Mouse (Mus musculus): ENCODE measurements around the gene Hist1h1a. TPM values are rescaled to one million over a fixed set of nuclear protein-coding genes. Genes with fewer than 3 reads are reported as not detected.

Gene Hist1h1a
- polyA plus RNA-seq, 1 experiment from 2014 or later, result 0.60 TPM

DNA sequence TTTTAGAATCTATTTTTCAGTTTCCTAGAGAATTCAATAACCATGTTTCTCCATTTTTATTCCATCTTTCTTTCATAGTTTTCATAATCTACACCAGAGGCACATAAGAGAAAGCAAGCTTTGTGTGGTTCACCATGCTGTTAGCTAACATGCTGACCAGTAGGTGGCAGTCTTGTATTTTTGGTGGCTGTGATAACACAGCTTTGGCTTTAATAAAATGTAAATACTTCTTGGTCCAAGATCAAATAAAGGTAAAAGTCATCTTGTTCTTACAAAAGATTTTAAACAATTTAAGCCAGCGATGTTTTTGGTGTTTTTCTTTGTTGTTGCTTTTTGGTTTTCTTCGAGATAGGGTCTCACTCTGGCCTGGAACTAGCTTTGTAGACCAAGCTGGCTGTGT, 29.1 kb downstream of the Hist1h1a start:
- peak; percentile 88 for TF ChIP-seq CTCF (IDR thresholded peaks at IDR 0.05; ENCODE audit: low read depth)
- WGBS, result 36% methylated on average over 2 of the region's 2 CpGs
- Histone ChIP-seq H3K27me3 (replicated peaks; ENCODE audit: control insufficient read depth, insufficient read depth, low read length) (no peaks in the 10 kb centered on the region), H3K9ac (ENCODE audit: low read depth, low read length) (no peak overlapping the region), H3K4me3 (ENCODE audit: low read depth, low read length) (no peak overlapping the region), H3K36me3 (ENCODE audit: control insufficient read depth, insufficient read depth) (no peaks in the 10 kb centered on the region), H3K9me3 (ENCODE audit: control insufficient read depth) (no peaks in the 10 kb centered on the region), H3K4me1 (replicated peaks; ENCODE audit: control insufficient read depth, insufficient read depth, low read length) (no peaks in the 10 kb centered on the region), H3K4me2 (replicated peaks; ENCODE audit: low read depth) (no peak overlapping the region), H3K27ac (ENCODE audit: low read depth, low read length) (no peak overlapping the region)
- ATAC-seq, result no peak

DNA sequence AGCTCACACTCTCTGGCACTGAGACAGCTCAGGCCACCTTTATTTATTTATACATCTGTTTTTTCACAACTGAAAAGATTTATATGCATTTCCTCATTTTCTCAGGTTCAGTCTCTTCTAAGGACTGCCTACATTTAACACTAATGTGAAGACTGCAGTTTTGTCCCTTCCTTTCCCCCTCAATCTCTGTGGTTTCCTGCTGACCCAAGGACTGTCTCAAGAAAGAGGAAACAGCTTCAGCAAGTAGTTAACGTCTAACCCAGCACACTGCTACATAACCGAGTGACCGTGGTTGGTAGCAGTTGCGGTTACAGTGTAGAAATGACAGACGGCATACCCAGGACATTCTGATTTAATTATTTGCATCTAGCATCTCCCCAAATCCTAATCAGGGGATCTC, 35.9 kb downstream of the Hist1h1a start:
- no peak for TF ChIP-seq CTCF (IDR thresholded peaks at IDR 0.05; ENCODE audit: low read depth)
- ATAC-seq, result no peak
- no peak overlapping the region for H3K9ac ChIP-seq (ENCODE audit: low read depth, low read length)
- no peaks in the 10 kb centered on the region for H3K4me1 ChIP-seq (replicated peaks; ENCODE audit: control insufficient read depth, insufficient read depth, low read length)
- H3K4me2 ChIP-seq (replicated peaks; ENCODE audit: low read depth), result no peak overlapping the region
- no peak overlapping the region for H3K4me3 ChIP-seq (ENCODE audit: low read depth, low read length)
- no peaks in the 10 kb centered on the region for H3K27me3 ChIP-seq (replicated peaks; ENCODE audit: control insufficient read depth, insufficient read depth, low read length)
- H3K27ac ChIP-seq (ENCODE audit: low read depth, low read length), result no peak overlapping the region
- 69% methylated on average over 5 of the region's 5 CpGs for WGBS
- no peaks in the 10 kb centered on the region for H3K9me3 ChIP-seq (ENCODE audit: control insufficient read depth)
- no peaks in the 10 kb centered on the region for H3K36me3 ChIP-seq (ENCODE audit: control insufficient read depth, insufficient read depth)

DNA sequence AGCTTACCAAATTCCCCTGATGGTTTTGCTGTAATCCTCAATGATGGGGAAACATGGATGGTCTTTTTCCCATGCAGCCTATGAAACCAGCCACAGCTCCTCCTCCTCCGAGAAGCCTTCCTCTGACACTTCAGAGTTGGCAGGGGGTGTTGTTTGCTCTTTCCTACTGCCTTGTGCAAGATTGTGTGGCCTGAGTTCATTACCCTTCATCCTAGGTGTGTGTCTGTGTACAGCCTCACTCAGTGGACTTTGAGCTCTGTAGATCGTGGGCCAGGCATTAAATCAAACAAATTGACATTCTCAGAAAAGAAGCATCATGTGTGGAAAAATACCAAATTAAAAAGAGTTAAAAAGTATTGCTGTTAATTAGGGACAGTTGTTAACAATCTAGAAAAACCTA, 41.1 kb downstream of the Hist1h1a start:
- H3K27ac ChIP-seq (ENCODE audit: low read depth, low read length), result no peak overlapping the region
- ATAC-seq, result no peak
- no peak overlapping the region for H3K4me3 ChIP-seq (ENCODE audit: low read depth, low read length)
- H3K9ac ChIP-seq (ENCODE audit: low read depth, low read length), result no peak overlapping the region
- H3K4me2 ChIP-seq (replicated peaks; ENCODE audit: low read depth), result no peak overlapping the region
- no peaks in the 10 kb centered on the region for H3K27me3 ChIP-seq (replicated peaks; ENCODE audit: control insufficient read depth, insufficient read depth, low read length)
- no peaks in the 10 kb centered on the region for H3K36me3 ChIP-seq (ENCODE audit: control insufficient read depth, insufficient read depth)
- WGBS, result 35% methylated on average over 2 of the region's 2 CpGs
- TF ChIP-seq CTCF (IDR thresholded peaks at IDR 0.05; ENCODE audit: low read depth), result no peak
- no peaks in the 10 kb centered on the region for H3K9me3 ChIP-seq (ENCODE audit: control insufficient read depth)
- H3K4me1 ChIP-seq (replicated peaks; ENCODE audit: control insufficient read depth, insufficient read depth, low read length), result no peaks in the 10 kb centered on the region

DNA sequence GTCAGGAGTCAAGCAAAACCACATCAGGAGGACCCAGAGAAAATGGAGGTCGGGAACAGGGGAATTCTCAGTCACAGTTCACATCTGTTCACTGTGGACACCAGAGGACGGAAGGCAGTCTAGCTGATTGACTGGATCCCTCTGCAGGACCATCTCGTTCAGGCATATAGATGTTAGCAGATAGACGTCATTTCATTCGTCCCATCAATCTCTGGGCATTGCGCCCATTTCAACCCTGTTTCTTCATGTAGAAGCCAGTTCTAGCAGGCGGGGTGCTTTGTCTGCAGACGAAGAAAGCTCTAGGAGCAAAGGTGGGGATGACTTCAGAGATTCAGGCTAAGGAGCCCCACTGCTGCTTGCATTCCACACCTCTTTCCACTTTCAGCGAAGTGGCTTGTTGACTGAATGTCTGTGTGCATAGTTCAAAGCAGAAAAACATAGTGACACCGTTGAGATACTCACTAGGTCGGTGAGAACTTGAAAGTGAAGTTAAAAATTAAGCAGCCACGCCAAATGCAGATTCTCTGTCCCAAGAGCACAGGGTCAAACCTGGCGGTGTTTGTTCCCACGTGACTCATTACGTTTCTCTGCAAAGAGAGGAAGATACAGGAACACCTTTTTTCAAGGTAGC, 43.1 kb downstream of the Hist1h1a start, which contains the start of gene Slc17a2:
TSS of gene Slc17a2 (plus strand) at position 572 of the 631 bp plus-strand sequence.
- 0 out of 2 replicates have a peak within 1 kb of the TSS, but pooled peaks have one; percentile 30 for H3K4me2 ChIP-seq (replicated peaks; ENCODE audit: low read depth)
- H3K9me3 ChIP-seq (ENCODE audit: control insufficient read depth), result no peaks in the 10 kb centered on the region
- TF ChIP-seq CTCF (IDR thresholded peaks at IDR 0.05; ENCODE audit: low read depth), result no peak
- 51% methylated on average over 15 of the region's 15 CpGs for WGBS
- H3K27me3 ChIP-seq (replicated peaks; ENCODE audit: control insufficient read depth, insufficient read depth, low read length), result no peaks in the 10 kb centered on the region
- H3K4me3 ChIP-seq (ENCODE audit: low read depth, low read length), result no peak within 1 kb of the TSS
- no peaks in the 10 kb centered on the region for H3K4me1 ChIP-seq (replicated peaks; ENCODE audit: control insufficient read depth, insufficient read depth, low read length)
- H3K27ac ChIP-seq (ENCODE audit: low read depth, low read length), result no peak within 1 kb of the TSS
- H3K9ac ChIP-seq (ENCODE audit: low read depth, low read length), result no peak within 1 kb of the TSS
- ATAC-seq, result peak; percentile 22; the same call in 1 of the 2 replicates
- no peaks in the 10 kb centered on the region for H3K36me3 ChIP-seq (ENCODE audit: control insufficient read depth, insufficient read depth)

Small RNA genes within 50 kb of the gene (microRNA-seq; reads per million reads assigned to microRNA genes)
- gene Gm44314, result not detected
- not detected for gene Gm44484

Other genes starting within 250 kb of the Hist1h1a start
- 6.1 and 8.1 TPM in 2 replicates for gene Hist1h4h, start 232.6 kb upstream of the Hist1h1a start, polyA plus RNA-seq (2015; fragmentation: Nextera tagmentation; extraction: Ambion mirVana)
- gene Hist1h2af, start 229.8 kb upstream of the Hist1h1a start, polyA plus RNA-seq (2015; fragmentation: Nextera tagmentation; extraction: Ambion mirVana), result 2.7 and 3.0 TPM in 2 replicates
- gene Hist1h3g, start 228.2 kb upstream of the Hist1h1a start, polyA plus RNA-seq (2015; fragmentation: Nextera tagmentation; extraction: Ambion mirVana), result 1.2 and 2.1 TPM in 2 replicates
- gene Hist1h2bh, start 220.3 kb upstream of the Hist1h1a start, polyA plus RNA-seq (2015; fragmentation: Nextera tagmentation; extraction: Ambion mirVana), result 0.18 and 0.23 TPM in 2 replicates
- gene Hist1h3f, start 219.6 kb upstream of the Hist1h1a start, polyA plus RNA-seq (2015; fragmentation: Nextera tagmentation; extraction: Ambion mirVana), result 0.37 TPM in 1 of 2 replicates, not detected in the other
- 0.46 TPM in 1 of 2 replicates, not detected in the other for gene Hist1h4f, start 212.0 kb upstream of the Hist1h1a start, polyA plus RNA-seq (2015; fragmentation: Nextera tagmentation; extraction: Ambion mirVana)
- 0.13 and 0.21 TPM in 2 replicates for gene Hist1h1d, start 210.4 kb upstream of the Hist1h1a start, polyA plus RNA-seq (2015; fragmentation: Nextera tagmentation; extraction: Ambion mirVana)
- gene Hist1h3e, start 201.3 kb upstream of the Hist1h1a start, polyA plus RNA-seq (2015; fragmentation: Nextera tagmentation; extraction: Ambion mirVana), result 2.2 and 2.4 TPM in 2 replicates
- gene Hist1h2ae, start 192.4 kb upstream of the Hist1h1a start, polyA plus RNA-seq (2015; fragmentation: Nextera tagmentation; extraction: Ambion mirVana), result 17.7 and 24.0 TPM in 2 replicates
- gene Hist1h2bg, start 192.3 kb upstream of the Hist1h1a start, polyA plus RNA-seq (2015; fragmentation: Nextera tagmentation; extraction: Ambion mirVana), result 3.1 and 4.4 TPM in 2 replicates
- gene Hist1h2bf, start 189.5 kb upstream of the Hist1h1a start, polyA plus RNA-seq (2015; fragmentation: Nextera tagmentation; extraction: Ambion mirVana), result 0.64 and 1.3 TPM in 2 replicates
- 0.97 and 1.3 TPM in 2 replicates for gene Hist1h2ad, start 189.3 kb upstream of the Hist1h1a start, polyA plus RNA-seq (2015; fragmentation: Nextera tagmentation; extraction: Ambion mirVana)
- gene Hist1h3d, start 187.9 kb upstream of the Hist1h1a start, polyA plus RNA-seq (2015; fragmentation: Nextera tagmentation; extraction: Ambion mirVana), result 1.6 and 2.3 TPM in 2 replicates
- 34.7 and 35.3 TPM in 2 replicates for gene Hist1h4d, start 182.1 kb upstream of the Hist1h1a start, polyA plus RNA-seq (2015; fragmentation: Nextera tagmentation; extraction: Ambion mirVana)
- 0.30 and 0.46 TPM in 2 replicates for gene Hist1h2be, start 142.5 kb upstream of the Hist1h1a start, polyA plus RNA-seq (2015; fragmentation: Nextera tagmentation; extraction: Ambion mirVana)
- gene Hist1h1e, start 141.1 kb upstream of the Hist1h1a start, polyA plus RNA-seq (2015; fragmentation: Nextera tagmentation; extraction: Ambion mirVana), result 6.8 and 6.9 TPM in 2 replicates
- gene Hist1h2ac, start 79.7 kb upstream of the Hist1h1a start, polyA plus RNA-seq (2015; fragmentation: Nextera tagmentation; extraction: Ambion mirVana), result 0.46 TPM in 2 replicates
- gene Hist1h2bc, start 79.5 kb upstream of the Hist1h1a start, polyA plus RNA-seq (2015; fragmentation: Nextera tagmentation; extraction: Ambion mirVana), result 211 and 224 TPM in 2 replicates
- gene Hist1h1t, start 67.9 kb upstream of the Hist1h1a start, polyA plus RNA-seq (2015; fragmentation: Nextera tagmentation; extraction: Ambion mirVana), result not detected in 2 replicates
- gene Hist1h4c, start 65.2 kb upstream of the Hist1h1a start, polyA plus RNA-seq (2015; fragmentation: Nextera tagmentation; extraction: Ambion mirVana), result 2.9 and 3.0 TPM in 2 replicates
- gene Hfe, start 52.8 kb upstream of the Hist1h1a start, polyA plus RNA-seq (2015; fragmentation: Nextera tagmentation; extraction: Ambion mirVana), result 12.5 TPM in 2 replicates
- gene Hist1h1c, start 24.9 kb upstream of the Hist1h1a start, polyA plus RNA-seq (2015; fragmentation: Nextera tagmentation; extraction: Ambion mirVana), result 105 and 107 TPM in 2 replicates
- gene Hist1h3c, start 18.1 kb upstream of the Hist1h1a start, polyA plus RNA-seq (2015; fragmentation: Nextera tagmentation; extraction: Ambion mirVana), result 1.2 and 1.4 TPM in 2 replicates
- gene Hist1h2bb, start 16.9 kb upstream of the Hist1h1a start, polyA plus RNA-seq (2015; fragmentation: Nextera tagmentation; extraction: Ambion mirVana), result 0.37 and 0.48 TPM in 2 replicates
- 11.7 and 12.1 TPM in 2 replicates for gene Hist1h2ab, start 12.5 kb upstream of the Hist1h1a start, polyA plus RNA-seq (2015; fragmentation: Nextera tagmentation; extraction: Ambion mirVana)
- 1.3 and 1.5 TPM in 2 replicates for gene Hist1h3b, start 11.4 kb upstream of the Hist1h1a start, polyA plus RNA-seq (2015; fragmentation: Nextera tagmentation; extraction: Ambion mirVana)
- gene Hist1h4b, start 6.7 kb upstream of the Hist1h1a start, polyA plus RNA-seq (2015; fragmentation: Nextera tagmentation; extraction: Ambion mirVana), result 0.76 and 1.4 TPM in 2 replicates
- 0.43 TPM in 1 of 2 replicates, not detected in the other for gene Hist1h4a, start 2.4 kb upstream of the Hist1h1a start, polyA plus RNA-seq (2015; fragmentation: Nextera tagmentation; extraction: Ambion mirVana)
- 4.1 and 4.5 TPM in 2 replicates for gene Hist1h3a, start 1.3 kb upstream of the Hist1h1a start, polyA plus RNA-seq (2015; fragmentation: Nextera tagmentation; extraction: Ambion mirVana)
- gene Trim38, start 6.2 kb downstream of the Hist1h1a start, polyA plus RNA-seq (2015; fragmentation: Nextera tagmentation; extraction: Ambion mirVana), result 0.10 TPM in 1 of 2 replicates, not detected in the other
- 0.05 TPM in 1 of 2 replicates, not detected in the other for gene Slc17a2, start 43.3 kb downstream of the Hist1h1a start, polyA plus RNA-seq (2015; fragmentation: Nextera tagmentation; extraction: Ambion mirVana)
- 0.09 and 0.12 TPM in 2 replicates for gene Slc17a3, start 75.8 kb downstream of the Hist1h1a start, polyA plus RNA-seq (2015; fragmentation: Nextera tagmentation; extraction: Ambion mirVana)
- 0.68 and 0.98 TPM in 2 replicates for gene Slc17a1, start 104.1 kb downstream of the Hist1h1a start, polyA plus RNA-seq (2015; fragmentation: Nextera tagmentation; extraction: Ambion mirVana)
- 31.3 and 39.0 TPM in 2 replicates for gene Slc17a4, start 151.3 kb downstream of the Hist1h1a start, polyA plus RNA-seq (2015; fragmentation: Nextera tagmentation; extraction: Ambion mirVana)
- not detected in 2 replicates for gene Hist1h2ba, start 170.5 kb downstream of the Hist1h1a start, polyA plus RNA-seq (2015; fragmentation: Nextera tagmentation; extraction: Ambion mirVana)
- gene Hist1h2aa, start 170.8 kb downstream of the Hist1h1a start, polyA plus RNA-seq (2015; fragmentation: Nextera tagmentation; extraction: Ambion mirVana), result not detected in 2 replicates
- gene Scgn, start 227.5 kb downstream of the Hist1h1a start, polyA plus RNA-seq (2015; fragmentation: Nextera tagmentation; extraction: Ambion mirVana), result 7.1 and 9.0 TPM in 2 replicates